Mouse (Mus musculus) hindbrain, embryonic 12.5 days (tissue): Measurements from ENCODE around the gene Lad1. TPM values are rescaled to one million over a fixed set of nuclear protein-coding genes. Genes with fewer than 3 reads are reported as not detected.

Experiments used
- ATAC-seq: fragments of 200-750 bp; cut with Nextera tagmentation; 2 replicates; pipeline ENCODE4 v1.8.0; 2017; ENCODE audit warnings: moderate TSS enrichment; ENCODE audit not compliant: low FRiP score
- H3K27ac ChIP-seq: fragments of 300-500 bp; sonication (generic); 2 replicates; pipeline ENCODE4 v1.5.1; 2016; ENCODE audit warnings: mild to moderate bottlenecking
- H3K27me3 ChIP-seq: fragments of 300-500 bp; sonication (generic); 2 replicates; pipeline ENCODE4 v1.6.1; 2016; ENCODE audit warnings: mild to moderate bottlenecking
- H3K36me3 ChIP-seq: fragments of 300-500 bp; sonication (generic); 2 replicates; pipeline ENCODE4 v1.6.1; 2016; ENCODE audit warnings: mild to moderate bottlenecking
- H3K4me1 ChIP-seq: fragments of 300-500 bp; sonication (generic); 2 replicates; pipeline ENCODE4 v1.6.1; 2016
- H3K4me2 ChIP-seq: fragments of 300-500 bp; sonication (generic); replicated peaks from 2 replicates; pipeline ENCODE4 v1.6.1; 2016; ENCODE audit warnings: mild to moderate bottlenecking
- H3K4me3 ChIP-seq: fragments of 300-500 bp; sonication (generic); 2 replicates; pipeline ENCODE4 v1.5.1; 2016; ENCODE audit warnings: mild to moderate bottlenecking
- H3K9ac ChIP-seq: fragments of 300-500 bp; sonication (generic); 2 replicates; pipeline ENCODE4 v1.6.1; 2016; ENCODE audit warnings: mild to moderate bottlenecking, moderate library complexity
- H3K9me3 ChIP-seq: fragments of 300-500 bp; sonication (generic); replicated peaks from 2 replicates; pipeline ENCODE4 v1.6.1; 2016; ENCODE audit warnings: mild to moderate bottlenecking
- WGBS: fragments of 180-500 bp; shearing (Covaris S2); methylation state at CpG from one replicate; pipeline ENCODE4 v1.1.7; 2016; 5-methylcytosine and 5-hydroxymethylcytosine counted together
- polyA plus RNA-seq: library from polyadenylated mRNA; unstranded; fragments of >200 nt; fragmentation: Nextera tagmentation; extraction: Ambion mirVana; gene quantifications from 2 replicates; pipeline ENCODE4 v1.2.1, GENCODE M21; 2016

The Lad1 gene
- polyA plus RNA-seq, 1 experiment from 2014 or later, result 3.5 TPM

DNA sequence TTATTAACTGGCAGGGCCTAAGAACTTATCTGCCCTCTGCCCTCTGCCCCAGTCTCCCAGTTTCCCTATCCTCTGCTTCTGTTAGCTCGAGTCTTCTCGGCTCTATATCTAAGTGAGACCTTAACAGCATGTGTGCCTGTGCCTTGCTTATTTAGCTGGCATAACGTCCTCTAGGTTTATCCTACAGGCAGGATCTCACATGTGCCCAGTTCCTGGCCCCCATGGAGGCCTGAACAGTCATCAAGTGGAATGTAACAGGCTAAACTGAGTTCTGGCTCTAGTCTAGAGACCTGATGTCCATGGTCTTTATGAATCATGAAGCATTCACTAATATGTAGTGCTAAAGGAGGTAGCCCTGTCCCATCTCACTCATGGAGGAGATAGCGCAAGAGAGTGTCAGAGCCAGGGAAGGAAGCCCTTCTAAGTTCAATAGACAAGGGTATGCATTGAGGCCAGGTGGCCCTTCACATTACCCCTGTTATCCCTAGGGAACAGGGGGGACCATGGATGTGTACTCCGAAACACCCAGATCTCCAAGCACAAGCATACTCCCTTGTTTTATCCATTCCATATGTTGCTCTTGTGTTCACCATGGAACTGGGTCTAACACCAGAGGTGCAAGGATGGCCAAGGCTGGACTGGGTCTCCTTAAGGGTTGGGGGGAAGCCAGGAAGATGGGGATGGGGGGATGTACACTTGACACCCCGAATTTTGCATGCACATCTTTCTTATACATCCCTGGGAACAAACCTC lies 36.4 kb downstream of the Lad1 start:
- Histone ChIP-seq H3K27ac (no peak overlapping the region), H3K9me3 (no peaks in the 10 kb centered on the region), H3K27me3 (no peaks in the 10 kb centered on the region), H3K4me2 (no peak overlapping the region), H3K4me3 (no peak overlapping the region), H3K36me3 (no peaks in the 10 kb centered on the region), H3K4me1 (peaks cover 18% of the 10 kb centered on the region), H3K9ac (no peak overlapping the region)
- ATAC-seq, result no peak
- 86% methylated on average over 6 of the region's 6 CpGs for WGBS

DNA sequence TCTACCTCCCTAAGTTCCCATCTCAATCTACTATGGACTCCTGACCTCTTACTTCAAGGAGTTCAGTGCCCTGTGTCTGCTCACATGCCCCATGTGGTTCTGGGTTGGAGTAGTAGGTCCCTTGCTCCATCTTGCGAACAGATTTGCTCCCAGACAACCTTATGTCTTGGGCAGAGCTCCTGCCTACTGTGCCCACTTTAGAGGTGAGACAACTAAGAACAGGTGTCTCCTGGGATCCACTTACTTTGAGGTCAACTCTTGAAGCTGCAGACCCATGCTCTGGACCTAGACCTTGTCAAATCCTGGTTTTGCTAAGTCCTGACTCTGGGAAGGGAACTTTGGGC lies 36.9 kb downstream of the Lad1 start:
- no peak for ATAC-seq
- no peaks in the 10 kb centered on the region for H3K9me3 ChIP-seq
- H3K27ac ChIP-seq, result no peak overlapping the region
- H3K9ac ChIP-seq, result no peak overlapping the region
- H3K4me3 ChIP-seq, result no peak overlapping the region
- no peak overlapping the region for H3K4me2 ChIP-seq
- peaks cover 18% of the 10 kb centered on the region for H3K4me1 ChIP-seq
- H3K27me3 ChIP-seq, result no peaks in the 10 kb centered on the region
- H3K36me3 ChIP-seq, result no peaks in the 10 kb centered on the region
- WGBS, result 97% methylated on average over 1 of the region's 1 CpGs

DNA sequence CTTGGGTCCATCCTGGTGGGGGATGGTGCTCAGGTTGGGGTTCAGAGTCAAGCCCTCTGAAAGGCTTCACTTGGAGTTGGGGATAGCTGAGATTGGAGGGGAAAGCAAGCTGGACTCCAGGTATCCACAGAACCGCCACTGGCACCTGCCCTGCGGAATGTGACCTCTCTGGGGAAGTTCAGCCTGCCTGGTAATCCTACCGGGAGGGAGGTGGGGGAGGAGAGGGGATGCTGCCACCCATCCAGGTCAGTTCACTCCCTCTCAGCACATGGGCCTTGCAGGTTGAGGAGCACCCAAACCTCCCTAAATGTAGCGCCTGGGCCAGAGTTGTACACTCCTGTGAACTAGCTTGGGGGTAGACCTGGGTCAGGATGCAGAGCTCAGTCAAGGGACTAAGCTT lies 37.7 kb downstream of the Lad1 start:
- Histone ChIP-seq H3K4me2 (no peak overlapping the region), H3K4me3 (no peak overlapping the region), H3K9ac (no peak overlapping the region), H3K27ac (no peak overlapping the region), H3K4me1 (peaks cover 18% of the 10 kb centered on the region), H3K9me3 (no peaks in the 10 kb centered on the region), H3K27me3 (no peaks in the 10 kb centered on the region), H3K36me3 (no peaks in the 10 kb centered on the region)
- WGBS, result 74% methylated on average over 4 of the region's 4 CpGs
- ATAC-seq, result no peak

DNA sequence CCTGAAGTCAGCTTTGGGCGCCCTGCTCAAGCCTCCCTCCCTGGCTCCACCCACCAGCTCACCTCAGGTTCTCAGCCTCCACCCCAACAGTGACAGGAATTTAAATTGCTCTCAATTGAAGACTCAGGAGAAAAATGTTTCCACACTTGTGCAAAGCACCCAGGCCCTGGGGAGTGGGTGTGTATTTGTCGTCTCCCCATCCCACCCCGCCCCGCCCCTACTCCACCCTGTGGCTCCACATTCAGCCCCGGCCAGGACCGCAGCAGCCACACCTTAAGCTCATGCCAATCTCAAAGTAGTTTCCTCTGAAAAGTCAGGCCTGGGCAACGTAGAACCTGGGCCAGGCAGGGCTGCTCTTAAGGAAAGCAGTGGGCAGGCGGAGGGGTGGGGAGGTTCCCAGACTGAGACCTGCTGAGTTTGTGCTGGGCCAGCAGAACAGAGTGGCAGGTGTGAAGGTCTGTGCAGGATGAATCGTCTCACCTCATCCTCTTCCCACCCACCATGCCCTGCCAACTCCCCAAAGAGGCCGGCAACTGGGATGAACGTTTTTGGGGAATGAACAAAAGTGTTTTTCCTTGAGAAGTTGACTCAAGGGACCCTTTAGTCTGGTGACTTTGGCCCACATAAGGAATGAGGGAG lies 38.9 kb downstream of the Lad1 start:
- Histone ChIP-seq H3K27me3 (no peaks in the 10 kb centered on the region), H3K4me1 (peaks cover 9% of the 10 kb centered on the region), H3K4me3 (no peak overlapping the region), H3K4me2 (no peak overlapping the region), H3K9ac (no peak overlapping the region), H3K36me3 (no peaks in the 10 kb centered on the region), H3K9me3 (no peaks in the 10 kb centered on the region), H3K27ac (no peak overlapping the region)
- ATAC-seq, result no peak
- WGBS, result 70% methylated on average over 11 of the region's 11 CpGs

DNA sequence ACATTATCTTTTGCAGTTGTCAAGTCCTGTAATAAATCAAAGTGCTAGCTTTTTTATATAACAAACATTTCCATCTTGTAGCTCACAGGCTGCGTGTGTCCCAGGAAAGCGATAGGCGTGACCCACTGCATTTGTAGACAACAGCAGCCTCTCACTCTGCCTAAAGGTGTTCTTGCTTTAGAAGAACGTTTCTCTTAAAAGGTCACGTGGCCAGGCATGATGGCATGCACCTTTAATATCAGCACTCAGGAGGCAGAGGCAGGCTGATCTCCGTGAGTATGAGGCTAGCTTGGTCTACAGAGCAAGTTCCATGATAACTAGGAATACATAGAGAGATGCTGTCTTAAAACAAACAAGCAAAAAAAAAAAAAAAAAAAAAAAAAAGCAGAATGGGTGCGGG lies 40.1 kb downstream of the Lad1 start:
- Histone ChIP-seq H3K36me3 (no peaks in the 10 kb centered on the region), H3K4me2 (no peak overlapping the region), H3K4me1 (no peaks in the 10 kb centered on the region), H3K27me3 (no peaks in the 10 kb centered on the region), H3K9me3 (no peaks in the 10 kb centered on the region), H3K4me3 (no peak overlapping the region), H3K27ac (no peak overlapping the region), H3K9ac (no peak overlapping the region)
- 89% methylated on average over 7 of the region's 7 CpGs for WGBS
- ATAC-seq, result no peak

DNA sequence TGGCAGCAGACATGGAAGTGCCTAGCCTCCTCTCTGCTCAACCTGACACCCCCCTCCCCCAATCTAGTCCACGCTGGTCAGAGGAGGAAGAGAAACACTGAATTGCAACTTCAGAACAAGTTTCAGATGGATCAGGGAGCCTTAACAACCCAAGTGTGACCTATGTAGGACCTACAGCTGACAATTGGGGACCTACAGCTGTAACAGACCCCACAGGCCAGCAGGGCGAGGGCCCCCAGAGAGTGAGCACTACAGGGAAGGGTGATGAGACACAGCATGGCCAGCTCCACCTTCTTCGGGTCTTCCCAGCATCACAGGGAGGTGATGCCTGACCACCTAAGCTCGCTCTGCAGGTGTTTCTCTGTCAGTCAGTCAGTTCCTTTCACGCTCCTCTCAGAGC lies 42.7 kb downstream of the Lad1 start:
- H3K9me3 ChIP-seq, result no peaks in the 10 kb centered on the region
- ATAC-seq, result no peak
- 76% methylated on average over 5 of the region's 5 CpGs for WGBS

DNA sequence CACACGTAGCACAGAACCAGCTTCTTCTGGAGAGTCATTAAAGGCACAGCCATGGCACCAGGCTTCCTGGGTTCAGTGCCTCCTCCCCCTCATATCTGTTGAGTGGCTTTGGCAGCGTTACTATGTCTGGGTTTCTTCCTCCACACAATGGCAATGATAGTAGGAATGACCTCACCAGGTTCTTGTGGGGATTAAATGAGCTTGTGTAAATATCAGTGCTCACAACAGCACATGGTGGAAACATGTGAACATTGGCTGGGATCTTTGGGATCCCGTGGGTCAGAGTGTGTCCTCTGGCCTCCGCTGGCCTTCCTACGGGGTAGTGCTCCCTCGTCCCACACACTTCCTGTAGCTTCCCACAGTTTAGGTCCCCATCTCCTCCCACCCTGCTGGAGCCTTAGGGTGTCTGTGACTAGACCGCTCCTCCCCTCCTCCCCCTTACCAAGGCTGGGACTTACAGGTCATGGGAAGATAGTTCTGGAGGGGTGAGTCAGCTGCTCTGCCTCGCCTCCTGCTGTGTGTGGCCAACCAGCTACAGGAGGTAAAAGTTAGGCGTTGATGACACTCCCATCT lies 43.7 kb downstream of the Lad1 start:
- ATAC-seq, result no peak
- H3K4me1 ChIP-seq, result no peaks in the 10 kb centered on the region
- no peak overlapping the region for H3K27ac ChIP-seq
- no peaks in the 10 kb centered on the region for H3K9me3 ChIP-seq
- WGBS, result 75% methylated on average over 9 of the region's 9 CpGs
- H3K4me2 ChIP-seq, result no peak overlapping the region
- peaks cover 4% of the 10 kb centered on the region; the same call in 1 of the 2 replicates for H3K27me3 ChIP-seq
- H3K4me3 ChIP-seq, result no peak overlapping the region
- no peaks in the 10 kb centered on the region for H3K36me3 ChIP-seq
- H3K9ac ChIP-seq, result no peak overlapping the region

More for the DNA sequence above, 42.7 kb downstream of the Lad1 start:
- Histone ChIP-seq H3K9ac (no peak overlapping the region), H3K4me2 (no peak overlapping the region), H3K4me3 (no peak overlapping the region), H3K4me1 (no peaks in the 10 kb centered on the region), H3K36me3 (no peaks in the 10 kb centered on the region), H3K27me3 (no peaks in the 10 kb centered on the region), H3K27ac (no peak overlapping the region)

DNA sequence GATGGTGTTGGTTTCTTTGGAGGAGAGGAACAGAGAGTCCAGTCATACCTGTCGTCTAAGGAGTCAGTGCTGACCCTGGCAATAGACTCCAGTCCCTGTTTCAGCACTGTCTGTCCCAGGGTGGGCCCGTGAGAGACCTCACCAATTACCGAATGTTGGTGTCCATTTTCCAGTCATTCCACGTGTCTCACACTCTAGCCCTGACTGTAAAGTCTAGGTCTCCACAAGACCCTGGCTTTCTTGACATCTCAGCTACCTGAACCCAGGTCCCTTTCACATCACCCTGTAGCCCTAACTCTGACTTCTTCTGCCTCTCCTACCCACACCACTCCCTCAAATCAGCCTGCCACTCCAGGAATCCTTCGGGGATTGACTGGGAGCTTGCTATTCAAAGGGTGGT lies 44.2 kb downstream of the Lad1 start:
- Histone ChIP-seq H3K4me2 (no peak overlapping the region), H3K27me3 (peaks cover 4% of the 10 kb centered on the region; the same call in 1 of the 2 replicates), H3K9me3 (no peaks in the 10 kb centered on the region), H3K36me3 (no peaks in the 10 kb centered on the region), H3K27ac (no peak overlapping the region), H3K4me1 (no peaks in the 10 kb centered on the region), H3K4me3 (no peak overlapping the region), H3K9ac (no peak overlapping the region)
- no peak for ATAC-seq
- WGBS, result 79% methylated on average over 5 of the region's 5 CpGs

DNA sequence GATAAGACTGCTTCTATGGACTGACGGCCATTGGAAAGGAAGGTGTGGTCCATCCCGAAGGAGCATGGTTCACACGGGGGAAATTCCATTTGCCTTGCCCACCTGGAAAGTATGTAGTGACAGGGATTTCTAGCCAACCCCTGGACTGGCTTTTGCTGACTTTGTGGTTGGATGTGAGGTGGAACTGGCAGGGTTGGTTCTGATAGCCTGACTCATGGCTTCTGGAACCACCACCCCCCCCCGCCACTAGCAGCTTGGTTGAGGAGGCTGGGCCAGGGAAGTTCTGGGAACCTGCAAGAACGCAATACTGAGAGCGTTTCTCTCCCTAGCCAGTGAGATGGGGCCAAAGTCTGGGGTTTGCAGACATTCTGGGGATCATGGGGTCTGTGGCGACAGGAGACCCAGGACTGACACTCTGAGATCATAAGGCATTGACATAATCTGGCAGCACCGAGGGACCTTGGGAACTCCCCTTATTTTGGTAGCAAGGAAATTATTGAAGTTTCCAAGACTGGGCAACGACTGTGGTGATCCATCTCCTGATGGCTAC lies 45.5 kb downstream of the Lad1 start:
- Histone ChIP-seq H3K4me1 (no peaks in the 10 kb centered on the region), H3K27ac (no peak overlapping the region), H3K4me3 (no peak overlapping the region), H3K9me3 (no peaks in the 10 kb centered on the region), H3K27me3 (peaks cover 4% of the 10 kb centered on the region; the same call in 1 of the 2 replicates), H3K9ac (no peak overlapping the region), H3K36me3 (no peaks in the 10 kb centered on the region), H3K4me2 (no peak overlapping the region)
- ATAC-seq, result no peak
- 80% methylated on average over 9 of the region's 9 CpGs for WGBS

DNA sequence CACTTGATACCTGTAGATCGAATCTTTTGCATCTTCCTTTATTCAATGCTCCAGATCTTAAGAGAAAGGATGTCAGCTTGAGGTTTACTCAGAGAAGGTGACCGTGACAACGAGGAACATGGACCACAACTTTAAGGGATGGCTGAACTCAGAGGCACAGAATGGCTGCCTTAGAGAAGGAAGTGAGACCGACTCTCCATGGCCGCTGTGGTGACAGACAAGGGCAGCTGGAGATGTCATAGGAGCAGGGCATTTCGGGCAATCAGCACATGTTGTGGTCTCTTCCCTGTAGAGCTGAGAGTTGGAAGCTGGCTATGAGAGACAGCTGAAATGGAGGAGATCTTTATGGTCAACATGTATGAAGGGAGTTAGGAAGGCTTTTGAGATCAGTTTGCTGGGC lies 46.4 kb downstream of the Lad1 start:
- Histone ChIP-seq H3K4me3 (no peak overlapping the region), H3K27me3 (peaks cover 4% of the 10 kb centered on the region; the same call in 1 of the 2 replicates), H3K4me2 (no peak overlapping the region), H3K9me3 (no peaks in the 10 kb centered on the region), H3K27ac (no peak overlapping the region), H3K36me3 (no peaks in the 10 kb centered on the region), H3K4me1 (no peaks in the 10 kb centered on the region), H3K9ac (no peak overlapping the region)
- ATAC-seq, result no peak
- 84% methylated on average over 6 of the region's 6 CpGs for WGBS

DNA sequence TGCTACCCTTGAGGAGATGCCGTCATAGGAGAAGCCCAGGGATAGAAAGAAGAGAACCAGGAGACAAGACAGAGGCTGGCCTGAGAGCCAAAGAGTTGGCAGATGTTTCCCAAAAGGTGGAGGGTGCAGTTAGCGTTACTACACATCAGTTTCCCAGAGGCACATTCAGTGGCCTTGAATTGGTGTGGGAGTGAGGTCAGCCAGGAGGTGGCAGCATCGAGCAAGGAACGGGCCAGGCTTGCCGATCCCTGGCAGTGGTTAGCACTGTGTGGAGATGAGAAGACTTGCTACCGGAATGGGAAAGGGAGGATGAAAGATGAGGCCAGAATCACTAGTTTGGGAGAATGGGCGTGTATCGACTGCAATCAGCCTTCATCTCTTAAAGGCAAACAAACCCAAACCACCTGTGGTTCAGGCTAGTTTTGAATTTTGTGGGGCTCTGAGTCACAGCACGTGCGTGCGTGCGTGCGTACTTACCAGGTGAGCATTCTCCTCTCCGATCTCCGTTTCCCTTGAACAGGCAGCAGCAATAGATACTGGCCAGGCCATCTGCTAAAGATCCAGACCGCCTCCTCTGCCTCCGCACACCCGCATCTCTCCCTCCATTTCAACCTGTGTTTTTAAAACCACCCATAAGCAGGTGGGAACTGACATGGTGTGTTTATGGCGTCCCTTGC lies 47.3 kb downstream of the Lad1 start:
- Histone ChIP-seq H3K9me3 (no peaks in the 10 kb centered on the region), H3K27me3 (peaks cover 4% of the 10 kb centered on the region; the same call in 1 of the 2 replicates), H3K9ac (no peak overlapping the region), H3K27ac (no peak overlapping the region), H3K4me1 (no peaks in the 10 kb centered on the region), H3K36me3 (no peaks in the 10 kb centered on the region), H3K4me3 (no peak overlapping the region), H3K4me2 (no peak overlapping the region)
- 51% methylated on average over 19 of the region's 19 CpGs for WGBS
- peak; percentile 64; the same call in 1 of the 2 replicates for ATAC-seq

DNA sequence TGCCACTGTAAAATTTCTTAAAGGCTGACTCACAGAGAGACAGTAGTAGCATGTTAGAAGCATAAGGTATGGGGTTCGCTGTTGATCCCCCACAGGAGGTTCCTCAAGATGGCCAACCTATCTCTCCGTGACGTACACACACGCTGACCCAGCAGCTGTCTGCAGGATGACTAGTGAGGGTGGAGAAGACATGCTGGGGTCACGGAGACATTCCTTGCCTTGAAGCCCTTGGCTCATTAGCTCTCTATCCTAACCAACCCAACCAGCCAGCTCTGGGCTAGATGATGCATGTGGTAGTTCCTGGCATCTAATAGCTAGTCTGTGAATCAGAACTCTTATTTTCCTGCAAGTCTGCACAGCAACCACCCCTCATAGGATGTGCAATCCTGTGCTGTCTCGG lies 50.2 kb downstream of the Lad1 start:
- Histone ChIP-seq H3K27me3 (peaks cover 4% of the 10 kb centered on the region; the same call in 1 of the 2 replicates), H3K36me3 (no peaks in the 10 kb centered on the region), H3K27ac (no peak overlapping the region), H3K4me2 (no peak overlapping the region), H3K9ac (no peak overlapping the region), H3K4me3 (no peak overlapping the region), H3K4me1 (no peaks in the 10 kb centered on the region), H3K9me3 (no peaks in the 10 kb centered on the region)
- no peak for ATAC-seq
- WGBS, result 93% methylated on average over 6 of the region's 6 CpGs
